Mouse (Mus musculus) left cerebral cortex, adult 18-20 months (tissue): Measurements from ENCODE around the gene Hist1h2ab. TPM values are rescaled to one million over a fixed set of nuclear protein-coding genes. Genes with fewer than 3 reads are reported as not detected.
A peak's percentile ranks its signal among the peaks of the same experiment; 100 is the strongest.

ENCODE experiments used
- DNase-seq, 2 experiments: peaks; one replicate each; pipeline ENCODE4 v3.0.0; 2021 to 2022; ENCODE audit warnings: low spot score in 2 of 2, mixed read lengths in 1 of 2
- total RNA-seq, 2 experiments: library from RNA; stranded (reverse); gene quantifications; 2 replicates each; pipeline ENCODE4 v1.2.3; 2021

Gene Hist1h2ab
- total RNA-seq, 2 experiments from 2014 or later = 17.2 to 22.5 TPM

- no peak for DNase-seq
Observed at GRCm38 (mm10) chr13:23737091-23737490, 13.8 kb upstream of the Hist1h2ab start.

GRCm38 (mm10) chr13:23738041-23738440, 12.9 kb upstream of the Hist1h2ab start:
- no peak for DNase-seq

- DNase-seq = peak; percentile 80 to 90
Observed at GRCm38 (mm10) chr13:23738677-23739068, 12.3 kb upstream of the Hist1h2ab start, which contains the start of gene Hist1h1c. Hist1h1c (plus strand) TSS chr13:23738808.

- DNase-seq = peak; percentile 87 to 94
Observed at GRCm38 (mm10) chr13:23739069-23739921, 11.6 kb upstream of the Hist1h2ab start.

GRCm38 (mm10) chr13:23739922-23740252, 11.0 kb upstream of the Hist1h2ab start:
- DNase-seq = no peak

GRCm38 (mm10) chr13:23740256-23740840, 10.6 kb upstream of the Hist1h2ab start:
- DNase-seq = no peak

GRCm38 (mm10) chr13:23740910-23741309, 10.0 kb upstream of the Hist1h2ab start:
- no peak for DNase-seq

GRCm38 (mm10) chr13:23742007-23742406, 8.9 kb upstream of the Hist1h2ab start:
- DNase-seq = no peak

GRCm38 (mm10) chr13:23743215-23743614, 7.7 kb upstream of the Hist1h2ab start:
- DNase-seq = no peak

GRCm38 (mm10) chr13:23743963-23744362, 7.0 kb upstream of the Hist1h2ab start:
- no peak for DNase-seq

- no peak for DNase-seq
Observed at GRCm38 (mm10) chr13:23744421-23745380, 6.2 kb upstream of the Hist1h2ab start.

- DNase-seq = peak; percentile 85 to 87
Observed at GRCm38 (mm10) chr13:23745381-23746161, 5.4 kb upstream of the Hist1h2ab start, which contains the start of gene Hist1h3c. Hist1h3c (minus strand) TSS chr13:23745602.

- DNase-seq = peak; percentile 42 to 74
Observed at GRCm38 (mm10) chr13:23746201-23747080, 4.5 kb upstream of the Hist1h2ab start, which contains the start of gene Hist1h2bb. Hist1h2bb (plus strand) TSS chr13:23746734.

GRCm38 (mm10) chr13:23747081-23747891, 3.6 kb upstream of the Hist1h2ab start:
- no peak for DNase-seq

- no peak for DNase-seq
Observed at GRCm38 (mm10) chr13:23747892-23748288, 3.0 kb upstream of the Hist1h2ab start.

- DNase-seq = no peak
Observed at GRCm38 (mm10) chr13:23749563-23750121, 1.3 kb upstream of the Hist1h2ab start.

GRCm38 (mm10) chr13:23751478-23751956, 591 bp downstream of the Hist1h2ab start:
- no peak for DNase-seq
